Mouse (Mus musculus) embryonic facial prominence, embryonic 13.5 days (tissue): ENCODE data around the gene Baiap2l1. TPM values are rescaled to one million over a fixed set of nuclear protein-coding genes. Genes with fewer than 3 reads are reported as not detected.

ENCODE experiments used
- ATAC-seq: fragments of 200-750 bp; cut with Nextera tagmentation; 2 replicates; pipeline ENCODE4 v1.8.0; 2017; ENCODE audit warnings: low read depth; ENCODE audit not compliant: insufficient number of reproducible peaks, insufficient read depth, low FRiP score, low TSS enrichment
- H3K27ac ChIP-seq: fragments of 300-500 bp; sonication (generic); 2 replicates; pipeline ENCODE4 v1.5.1; 2015; ENCODE audit warnings: moderate library complexity, mild to moderate bottlenecking, inconsistent platforms
- H3K27me3 ChIP-seq: fragments of 300-500 bp; sonication (generic); 2 replicates; pipeline ENCODE4 v1.6.1; 2015; ENCODE audit warnings: mild to moderate bottlenecking, inconsistent platforms
- H3K36me3 ChIP-seq: fragments of 300-500 bp; sonication (generic); 2 replicates; pipeline ENCODE4 v1.6.1; 2015; ENCODE audit warnings: mild to moderate bottlenecking, inconsistent platforms
- H3K4me1 ChIP-seq: fragments of 300-500 bp; sonication (generic); 2 replicates; pipeline ENCODE4 v1.6.1; 2015; ENCODE audit warnings: inconsistent platforms
- H3K4me2 ChIP-seq: fragments of 300-500 bp; sonication (generic); 2 replicates; pipeline ENCODE4 v1.6.1; 2015; ENCODE audit warnings: moderate library complexity, mild to moderate bottlenecking, inconsistent platforms
- H3K4me3 ChIP-seq: fragments of 300-500 bp; sonication (generic); 2 replicates; pipeline ENCODE4 v1.5.1; 2015; ENCODE audit warnings: mild to moderate bottlenecking, inconsistent platforms
- H3K9ac ChIP-seq: fragments of 300-500 bp; sonication (generic); 2 replicates; pipeline ENCODE4 v1.6.1; 2015; ENCODE audit warnings: mild to moderate bottlenecking, inconsistent platforms
- H3K9me3 ChIP-seq: fragments of 300-500 bp; sonication (generic); 2 replicates; pipeline ENCODE4 v1.6.1; 2016; ENCODE audit warnings: inconsistent platforms
- WGBS: fragments of 180-500 bp; shearing (Covaris S2); methylation state at CpG from one replicate; pipeline ENCODE4 v1.1.7; 2015; ENCODE audit warnings: mixed read lengths; 5-methylcytosine and 5-hydroxymethylcytosine counted together
- polyA plus RNA-seq: library from polyadenylated mRNA; unstranded; fragments of >200 nt; fragmentation: Nextera tagmentation; extraction: Ambion mirVana; gene quantifications from 2 replicates; pipeline ENCODE4 v1.2.1, GENCODE M21; 2015

Gene Baiap2l1
- polyA plus RNA-seq, 1 experiment from 2014 or later = 4.4 TPM

- H3K4me2 ChIP-seq = no peak overlapping the region
- 80% methylated on average over 8 of the region's 8 CpGs for WGBS
- no peaks in the 10 kb centered on the region for H3K9me3 ChIP-seq
- no peaks in the 10 kb centered on the region for H3K4me1 ChIP-seq
- H3K4me3 ChIP-seq = no peak overlapping the region
- no peak overlapping the region for H3K9ac ChIP-seq
- H3K36me3 ChIP-seq = peaks cover 12% of the 10 kb centered on the region
- H3K27ac ChIP-seq = no peak overlapping the region
- no peak for ATAC-seq
- no peaks in the 10 kb centered on the region for H3K27me3 ChIP-seq
Measured at GRCm38 (mm10) chr5:144283551-144284031, 74.3 kb downstream of the Baiap2l1 start.

GRCm38 (mm10) chr5:144282470-144283260, 75.2 kb downstream of the Baiap2l1 start:
- Histone ChIP-seq H3K4me3 (no peak overlapping the region), H3K9ac (no peak overlapping the region), H3K9me3 (no peaks in the 10 kb centered on the region), H3K36me3 (peaks cover 21% of the 10 kb centered on the region), H3K4me1 (no peaks in the 10 kb centered on the region), H3K4me2 (no peak overlapping the region), H3K27ac (no peak overlapping the region), H3K27me3 (no peaks in the 10 kb centered on the region)
- no peak for ATAC-seq
- WGBS = 77% methylated on average over 11 of the region's 11 CpGs

GRCm38 (mm10) chr5:144279926-144280325, 78.0 kb downstream of the Baiap2l1 start:
- Histone ChIP-seq H3K9ac (no peak overlapping the region), H3K4me1 (no peaks in the 10 kb centered on the region), H3K4me3 (no peak overlapping the region), H3K36me3 (peaks cover 28% of the 10 kb centered on the region), H3K4me2 (no peak overlapping the region), H3K27ac (no peak overlapping the region), H3K27me3 (no peaks in the 10 kb centered on the region), H3K9me3 (no peaks in the 10 kb centered on the region)
- no peak for ATAC-seq
- WGBS = 97% methylated on average over 13 of the region's 13 CpGs

- no peak overlapping the region for H3K4me2 ChIP-seq
- no peaks in the 10 kb centered on the region for H3K4me1 ChIP-seq
- H3K27me3 ChIP-seq = no peaks in the 10 kb centered on the region
- H3K9me3 ChIP-seq = no peaks in the 10 kb centered on the region
- H3K27ac ChIP-seq = no peak overlapping the region
- WGBS = 72% methylated on average over 9 of the region's 9 CpGs
- no peak overlapping the region for H3K4me3 ChIP-seq
- no peak overlapping the region for H3K9ac ChIP-seq
- ATAC-seq = no peak
- peaks cover 27% of the 10 kb centered on the region for H3K36me3 ChIP-seq
Measured at GRCm38 (mm10) chr5:144279081-144279541, 78.8 kb downstream of the Baiap2l1 start.

DNA sequence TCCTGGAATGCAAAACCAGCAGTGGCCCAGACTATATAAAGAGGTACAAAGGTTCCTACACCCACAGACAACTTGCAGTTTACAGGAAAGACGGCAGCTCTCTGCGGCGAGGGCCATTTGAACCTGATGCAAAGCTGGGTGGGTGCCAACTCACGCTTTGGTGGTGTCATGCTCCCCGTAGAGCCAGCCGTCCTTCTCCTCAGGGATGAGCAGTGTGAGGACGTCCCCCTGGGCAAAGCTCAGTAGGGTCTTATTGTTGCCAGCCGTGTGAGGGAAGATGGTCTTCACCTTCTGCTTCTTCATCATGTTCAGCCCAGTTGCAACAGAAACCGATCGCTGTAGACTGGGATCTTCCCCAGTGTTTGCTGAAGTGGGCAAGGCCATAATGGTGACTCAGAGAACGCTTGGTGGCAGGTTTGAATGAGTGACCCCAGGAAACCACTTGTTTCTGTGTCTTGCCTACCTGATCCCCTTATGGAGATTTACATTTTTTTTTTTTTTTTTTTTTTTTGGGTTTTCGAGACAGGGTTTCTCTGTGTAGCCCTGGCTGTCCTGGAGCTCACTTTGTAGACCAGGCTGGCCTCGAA, 79.4 kb downstream of the Baiap2l1 start:
- Histone ChIP-seq H3K27me3 (no peaks in the 10 kb centered on the region), H3K4me3 (no peak overlapping the region), H3K4me2 (no peak overlapping the region), H3K27ac (no peak overlapping the region), H3K36me3 (peaks cover 27% of the 10 kb centered on the region), H3K9me3 (no peaks in the 10 kb centered on the region), H3K9ac (no peak overlapping the region), H3K4me1 (no peaks in the 10 kb centered on the region)
- ATAC-seq = no peak
- 91% methylated on average over 12 of the region's 13 CpGs for WGBS

GRCm38 (mm10) chr5:144276898-144277630, 80.8 kb downstream of the Baiap2l1 start:
- H3K4me2 ChIP-seq = no peak overlapping the region
- no peak for ATAC-seq

GRCm38 (mm10) chr5:144274904-144275303, 83.0 kb downstream of the Baiap2l1 start:
- Histone ChIP-seq H3K4me2 (no peak overlapping the region), H3K9ac (no peak overlapping the region), H3K4me3 (no peak overlapping the region), H3K27ac (no peak overlapping the region), H3K27me3 (no peaks in the 10 kb centered on the region), H3K9me3 (no peaks in the 10 kb centered on the region), H3K4me1 (no peaks in the 10 kb centered on the region), H3K36me3 (peaks cover 28% of the 10 kb centered on the region)
- WGBS = 74% methylated on average over 6 of the region's 6 CpGs
- no peak for ATAC-seq

More at GRCm38 (mm10) chr5:144276898-144277630, 80.8 kb downstream of the Baiap2l1 start:
- H3K9ac ChIP-seq = no peak overlapping the region
- 86% methylated on average over 17 of the region's 17 CpGs for WGBS
- H3K27me3 ChIP-seq = no peaks in the 10 kb centered on the region
- H3K9me3 ChIP-seq = no peaks in the 10 kb centered on the region
- no peak overlapping the region for H3K27ac ChIP-seq
- H3K36me3 ChIP-seq = peaks cover 27% of the 10 kb centered on the region
- H3K4me3 ChIP-seq = no peak overlapping the region
- no peaks in the 10 kb centered on the region for H3K4me1 ChIP-seq

DNA sequence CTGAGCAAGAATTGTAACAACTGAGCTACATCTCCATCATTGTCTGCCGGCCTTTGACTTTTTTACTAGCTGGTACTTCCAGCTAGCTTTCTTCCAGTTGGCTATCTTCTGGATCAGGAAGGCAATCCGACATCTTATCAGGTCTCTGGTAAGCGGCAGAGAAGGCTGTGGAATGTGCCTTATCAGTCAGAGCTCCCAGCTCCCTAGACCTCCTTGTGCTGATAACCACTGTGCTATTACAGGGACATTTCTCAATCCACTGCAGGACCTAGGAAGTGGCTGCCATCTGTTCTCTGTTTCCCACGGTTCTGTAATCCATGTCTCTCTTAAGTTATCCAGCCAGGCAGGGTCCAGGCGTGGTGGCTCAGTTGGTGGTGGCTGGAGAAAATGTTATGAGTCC, 86.1 kb downstream of the Baiap2l1 start:
- peaks cover 30% of the 10 kb centered on the region for H3K36me3 ChIP-seq
- ATAC-seq = no peak
- H3K4me2 ChIP-seq = no peak overlapping the region
- no peak overlapping the region for H3K4me3 ChIP-seq
- H3K27me3 ChIP-seq = no peaks in the 10 kb centered on the region
- 66% methylated on average over 5 of the region's 5 CpGs for WGBS
- H3K4me1 ChIP-seq = no peaks in the 10 kb centered on the region
- H3K27ac ChIP-seq = no peak overlapping the region
- no peak overlapping the region for H3K9ac ChIP-seq
- no peaks in the 10 kb centered on the region for H3K9me3 ChIP-seq

GRCm38 (mm10) chr5:144271118-144271517, 86.8 kb downstream of the Baiap2l1 start:
- Histone ChIP-seq H3K4me3 (no peak overlapping the region), H3K9ac (no peak overlapping the region), H3K36me3 (peaks cover 35% of the 10 kb centered on the region), H3K4me1 (no peaks in the 10 kb centered on the region), H3K27me3 (no peaks in the 10 kb centered on the region), H3K4me2 (no peak overlapping the region), H3K9me3 (no peaks in the 10 kb centered on the region), H3K27ac (no peak overlapping the region)
- 75% methylated on average over 3 of the region's 3 CpGs for WGBS
- no peak for ATAC-seq

- Histone ChIP-seq H3K36me3 (peaks cover 40% of the 10 kb centered on the region), H3K27ac (no peak overlapping the region), H3K9ac (no peak overlapping the region), H3K4me3 (no peak overlapping the region), H3K9me3 (no peaks in the 10 kb centered on the region), H3K4me2 (no peak overlapping the region), H3K4me1 (no peaks in the 10 kb centered on the region), H3K27me3 (no peaks in the 10 kb centered on the region)
- WGBS = 95% methylated on average over 8 of the region's 8 CpGs
- ATAC-seq = no peak
Measured at GRCm38 (mm10) chr5:144270420-144270819, 87.5 kb downstream of the Baiap2l1 start.

GRCm38 (mm10) chr5:144269926-144270325, 88.0 kb downstream of the Baiap2l1 start:
- no peaks in the 10 kb centered on the region for H3K4me1 ChIP-seq
- H3K4me3 ChIP-seq = no peak overlapping the region
- no peak overlapping the region for H3K27ac ChIP-seq
- H3K36me3 ChIP-seq = peaks cover 43% of the 10 kb centered on the region
- H3K27me3 ChIP-seq = no peaks in the 10 kb centered on the region
- H3K9ac ChIP-seq = no peak overlapping the region
- no peak for ATAC-seq
- WGBS = 90% methylated on average over 7 of the region's 7 CpGs
- no peaks in the 10 kb centered on the region for H3K9me3 ChIP-seq
- H3K4me2 ChIP-seq = no peak overlapping the region
